Mouse (Mus musculus) stomach, postnatal 0 days (tissue): Measurements from ENCODE around the gene Dpm2. TPM values are rescaled to one million over a fixed set of nuclear protein-coding genes. Genes with fewer than 3 reads are reported as not detected.

Source experiments
- ATAC-seq: fragments of 200-750 bp; cut with Nextera tagmentation; 2 replicates; pipeline ENCODE4 v1.8.0; 2017; ENCODE audit not compliant: low FRiP score, low TSS enrichment
- DNase-seq: peaks from one replicate; pipeline ENCODE4 v3.0.0-alpha.2; 2016; ENCODE audit warnings: low spot score
- H3K27ac ChIP-seq: fragments of 300-500 bp; sonication (generic); replicated peaks from 2 replicates; pipeline ENCODE4 v1.5.1; 2014; ENCODE audit warnings: mild to moderate bottlenecking, control low read depth
- H3K27me3 ChIP-seq: fragments of 300-500 bp; sonication (generic); 2 replicates; pipeline ENCODE4 v1.6.1; 2014; ENCODE audit warnings: low read length; ENCODE audit not compliant: control insufficient read depth, insufficient read depth
- H3K36me3 ChIP-seq: fragments of 300-500 bp; sonication (generic); 2 replicates; pipeline ENCODE4 v1.6.1; 2014; ENCODE audit warnings: low read length, mixed read lengths; ENCODE audit not compliant: control insufficient read depth, insufficient read depth
- H3K4me1 ChIP-seq: fragments of 300-500 bp; sonication (generic); replicated peaks from 2 replicates; pipeline ENCODE4 v1.6.1; 2014; ENCODE audit warnings: antibody characterized with exemption; ENCODE audit not compliant: control insufficient read depth, insufficient read depth
- H3K4me2 ChIP-seq: fragments of 300-500 bp; sonication (generic); replicated peaks from 2 replicates; pipeline ENCODE4 v1.6.1; 2014; ENCODE audit warnings: low read depth, mild to moderate bottlenecking, control low read depth, moderate library complexity
- H3K4me3 ChIP-seq: fragments of 300-500 bp; sonication (generic); 2 replicates; pipeline ENCODE4 v1.5.1; 2014; ENCODE audit warnings: low read depth, low read length, control low read depth
- H3K9ac ChIP-seq: fragments of 300-500 bp; sonication (generic); 2 replicates; pipeline ENCODE4 v1.6.1; 2014; ENCODE audit warnings: mild to moderate bottlenecking, low read length, control low read depth, mixed read lengths
- H3K9me3 ChIP-seq: fragments of 300-500 bp; sonication (generic); 2 replicates; pipeline ENCODE4 v1.6.1; 2016; ENCODE audit warnings: low read length; ENCODE audit not compliant: control insufficient read depth
- CTCF ChIP-seq: IDR thresholded peaks from 2 replicates; pipeline ENCODE4 v1.5.1; 2016; ENCODE audit warnings: antibody characterized with exemption, low read depth, mild to moderate bottlenecking, moderate library complexity
- EP300 ChIP-seq: optimal IDR thresholded peaks from 2 replicates; pipeline ENCODE3; 2016; ENCODE audit warnings: antibody characterized with exemption
- WGBS: fragments of 180-500 bp; shearing (Covaris S2); extraction: QIAGEN DNeasy Blood & Tissue Kit; methylation state at CpG from one replicate; pipeline ENCODE4 v1.1.7; 2014; 5-methylcytosine and 5-hydroxymethylcytosine counted together
- polyA plus RNA-seq: library from polyadenylated mRNA; unstranded; fragments of >200 nt; fragmentation: Nextera tagmentation; extraction: Ambion mirVana; gene quantifications from 2 replicates; pipeline ENCODE4 v1.2.1, GENCODE M21; 2015

Dpm2 gene
- polyA plus RNA-seq, 1 experiment from 2014 or later: 87.5 TPM

DNA sequence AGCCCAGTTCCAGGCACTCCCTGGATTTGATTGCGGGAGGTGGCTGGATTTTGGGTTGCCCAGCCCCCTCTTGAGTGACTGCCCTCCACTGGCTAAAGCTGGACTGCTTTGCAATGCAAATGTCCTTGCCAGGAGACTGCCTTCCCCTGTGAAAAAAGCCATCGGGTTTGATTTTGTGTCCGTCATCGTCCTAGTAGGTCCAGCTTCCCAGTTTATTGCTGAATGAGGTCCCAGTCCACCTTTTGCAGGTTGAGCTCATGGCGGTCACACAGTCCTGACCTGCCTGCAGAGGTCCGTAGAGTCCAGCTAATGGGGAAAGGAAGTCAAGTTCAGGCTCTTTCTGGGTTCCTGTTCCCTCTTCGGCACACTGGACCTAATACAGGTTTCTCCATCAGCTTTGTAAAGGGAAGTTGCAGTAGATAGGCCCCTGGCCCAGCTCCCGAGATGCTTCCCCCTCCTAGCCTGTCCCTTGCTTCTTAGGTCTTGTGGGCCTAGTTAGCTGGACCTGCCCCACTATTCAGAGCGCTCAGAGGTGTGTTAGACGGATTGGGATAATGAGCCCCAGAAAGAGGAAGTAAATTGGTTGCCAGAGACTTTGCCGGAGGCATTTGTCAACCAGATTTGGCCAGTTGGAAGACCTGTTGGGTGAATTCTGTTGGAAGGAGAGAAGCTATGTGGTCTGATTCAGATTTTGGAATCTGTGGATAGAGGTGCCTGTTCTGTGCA, 33.9 kb upstream of the Dpm2 start:
- Histone ChIP-seq H3K9ac (peak overlapping the region; percentile 93), H3K4me1 (peaks cover 20% of the 10 kb centered on the region), H3K27me3 (no peaks in the 10 kb centered on the region), H3K4me3 (peak overlapping the region; percentile 80), H3K4me2 (peak overlapping the region; percentile 60), H3K36me3 (no peaks in the 10 kb centered on the region), H3K27ac (peak overlapping the region; percentile 99), H3K9me3 (no peaks in the 10 kb centered on the region)
- ATAC-seq (no peak), DNase-seq (peak; percentile 65)
- TF ChIP-seq EP300: no peak
- peak; percentile 53 for TF ChIP-seq CTCF
- WGBS: 11% methylated on average over 11 of the region's 11 CpGs

DNA sequence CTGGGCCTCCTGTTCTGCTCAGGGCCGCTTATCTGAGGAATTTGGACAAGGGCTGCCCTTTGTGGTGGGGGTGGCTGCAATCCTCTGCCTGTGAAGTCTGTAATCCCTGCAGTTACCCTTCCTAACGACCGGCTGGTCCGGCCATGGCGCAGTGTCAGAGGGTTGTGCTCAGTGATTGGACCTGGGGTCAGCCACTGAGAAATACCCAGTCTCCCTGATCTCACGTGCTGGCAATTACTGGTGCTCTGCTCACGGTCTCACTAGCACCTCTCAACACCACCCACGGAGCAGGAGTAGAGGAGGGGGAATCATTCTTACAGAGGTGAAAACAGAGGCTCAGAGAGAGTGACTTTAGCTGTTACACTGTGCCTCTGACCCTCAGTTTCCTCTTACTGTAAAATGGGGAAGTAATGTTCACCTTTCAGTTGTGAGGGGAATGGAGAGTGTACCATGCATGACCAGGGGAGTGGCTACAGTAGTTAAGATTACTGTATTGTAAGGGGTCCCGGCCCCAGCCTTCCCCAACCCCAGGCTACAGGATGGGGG, 33.2 kb upstream of the Dpm2 start:
- Histone ChIP-seq H3K4me2 (peak overlapping the region; percentile 60), H3K36me3 (no peaks in the 10 kb centered on the region), H3K27me3 (no peaks in the 10 kb centered on the region), H3K9me3 (no peaks in the 10 kb centered on the region), H3K4me1 (peaks cover 20% of the 10 kb centered on the region), H3K9ac (peak overlapping the region; percentile 93), H3K27ac (peak overlapping the region; percentile 99), H3K4me3 (peak overlapping the region; percentile 80)
- WGBS: 17% methylated on average over 9 of the region's 9 CpGs
- ATAC-seq: no peak
- DNase-seq: peak; percentile 62
- TF ChIP-seq CTCF (no peak), EP300 (no peak)

DNA sequence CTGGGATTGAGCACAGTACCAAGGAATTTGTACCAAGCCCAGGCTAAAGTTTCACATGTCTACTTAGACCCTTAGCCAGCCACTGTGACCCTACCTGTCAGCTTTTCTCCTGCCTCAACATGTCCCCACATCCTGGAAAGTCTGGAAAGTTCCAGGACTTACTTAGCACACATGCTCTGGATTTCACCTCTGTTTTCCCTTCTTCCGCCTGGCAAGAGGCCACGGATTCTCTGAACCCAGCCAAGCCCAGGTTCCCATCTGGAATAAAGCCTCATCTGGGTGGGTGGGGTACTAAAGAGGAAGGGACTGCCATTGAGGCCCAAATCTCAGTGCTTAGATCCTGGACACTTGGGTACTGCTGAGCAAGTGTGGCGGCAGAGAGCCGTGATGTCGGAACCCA, 32.7 kb upstream of the Dpm2 start:
- ATAC-seq (no peak), DNase-seq (peak; percentile 53)
- peak overlapping the region; percentile 60 for H3K4me2 ChIP-seq
- 43% methylated on average over 5 of the region's 5 CpGs for WGBS
- peak overlapping the region; percentile 93 for H3K9ac ChIP-seq
- no peaks in the 10 kb centered on the region for H3K36me3 ChIP-seq
- peak overlapping the region; percentile 99 for H3K27ac ChIP-seq
- H3K4me3 ChIP-seq: peak overlapping the region; percentile 80
- no peaks in the 10 kb centered on the region for H3K9me3 ChIP-seq
- TF ChIP-seq CTCF (no peak), EP300 (no peak)
- peaks cover 20% of the 10 kb centered on the region for H3K4me1 ChIP-seq
- H3K27me3 ChIP-seq: no peaks in the 10 kb centered on the region

DNA sequence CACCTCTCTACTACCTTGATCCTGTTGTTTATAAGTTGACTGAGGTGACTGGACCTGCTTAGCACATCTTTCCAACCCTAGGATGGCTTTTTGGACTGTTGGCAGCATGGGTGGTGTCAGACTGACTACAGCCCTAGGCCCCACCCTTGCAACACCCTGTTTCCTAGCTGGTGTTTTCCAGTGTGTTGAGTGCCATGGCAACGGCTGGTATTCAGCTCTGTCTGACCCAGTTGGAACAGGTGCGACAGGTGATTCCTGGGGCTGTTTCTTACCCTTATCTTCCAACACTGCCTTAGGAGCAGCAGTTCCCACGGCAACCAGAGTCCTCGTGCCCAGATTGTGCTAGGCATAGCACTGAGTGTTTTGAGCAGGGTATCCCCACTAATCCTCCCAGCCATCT, 32.2 kb upstream of the Dpm2 start:
- Histone ChIP-seq H3K36me3 (no peaks in the 10 kb centered on the region), H3K27me3 (no peaks in the 10 kb centered on the region), H3K4me2 (peak overlapping the region; percentile 60), H3K4me1 (peaks cover 20% of the 10 kb centered on the region), H3K4me3 (peak overlapping the region; percentile 80), H3K9me3 (no peaks in the 10 kb centered on the region), H3K27ac (peak overlapping the region; percentile 99), H3K9ac (peak overlapping the region; percentile 93; the same call in 1 of the 2 replicates)
- WGBS: 48% methylated on average over 4 of the region's 4 CpGs
- ATAC-seq (peak; percentile 41; the same call in 1 of the 2 replicates), DNase-seq (peak; percentile 81)
- TF ChIP-seq CTCF (no peak), EP300 (no peak)

DNA sequence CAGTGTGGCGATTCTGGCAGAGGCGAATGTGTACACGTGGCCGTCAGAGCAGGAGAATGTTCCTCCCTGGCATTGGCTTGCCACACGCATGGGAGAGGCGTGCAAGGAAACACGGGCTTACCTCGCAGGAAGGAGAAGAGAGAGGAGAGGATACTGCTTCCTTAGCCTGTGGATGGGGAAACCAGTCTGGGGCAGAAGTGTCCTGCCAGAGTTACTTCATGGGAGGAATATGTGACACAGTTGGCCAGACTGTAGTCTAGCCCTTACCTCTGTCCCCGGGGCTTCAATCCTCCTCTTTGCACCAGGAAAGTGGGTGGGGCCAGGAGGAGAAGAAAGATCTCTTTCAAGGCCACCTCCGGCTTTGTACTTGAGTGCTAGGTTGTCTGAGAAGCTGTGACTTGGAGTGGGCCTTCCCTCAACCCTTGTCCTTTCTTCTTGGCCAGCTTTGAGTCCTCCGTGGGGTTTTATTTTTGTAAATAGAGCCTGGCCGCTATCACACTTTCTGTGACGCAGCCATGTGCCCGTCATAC, 31.1 kb upstream of the Dpm2 start:
- Histone ChIP-seq H3K9ac (no peak overlapping the region), H3K27me3 (no peaks in the 10 kb centered on the region), H3K4me1 (peaks cover 20% of the 10 kb centered on the region), H3K27ac (peak overlapping the region; percentile 41; the same call in 1 of the 2 replicates), H3K36me3 (no peaks in the 10 kb centered on the region), H3K4me2 (peak overlapping the region; percentile 24; the same call in 1 of the 2 replicates), H3K4me3 (no peak overlapping the region), H3K9me3 (no peaks in the 10 kb centered on the region)
- no peak for ATAC-seq
- DNase-seq: no peak
- TF ChIP-seq EP300: no peak
- no peak for TF ChIP-seq CTCF
- WGBS: 57% methylated on average over 14 of the region's 14 CpGs
